Mouse (Mus musculus): ENCODE results near the gene Lrwd1. TPM values are rescaled to one million over a fixed set of nuclear protein-coding genes. Genes with fewer than 3 reads are reported as not detected.
A peak's percentile ranks its signal among the peaks of the same experiment; 100 is the strongest.

The Lrwd1 gene
- polyA plus RNA-seq, 1 experiment from 2014 or later = 64.8 TPM

DNA sequence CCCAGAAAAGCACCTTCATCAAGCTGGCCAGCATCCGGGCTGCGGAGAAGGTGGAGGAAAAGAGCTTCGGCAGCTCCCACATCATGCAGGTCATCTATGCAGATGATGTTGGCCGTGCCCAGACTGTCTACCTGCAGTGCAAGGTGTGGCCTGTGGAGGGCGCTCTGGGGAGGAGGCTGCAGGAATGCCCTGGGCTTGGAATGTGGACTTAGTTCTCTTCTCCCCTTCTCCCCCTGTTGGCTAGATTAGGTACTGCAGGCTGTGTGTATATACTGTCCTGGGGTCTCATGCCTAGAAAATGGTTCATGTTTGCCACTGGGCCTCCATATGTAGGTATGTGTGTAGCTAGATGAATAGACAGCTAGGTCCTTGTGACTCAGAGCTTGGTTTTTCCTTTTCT lies 31.4 kb downstream of the Lrwd1 start:
- Histone ChIP-seq H3K4me1 (peaks cover 16% of the 10 kb centered on the region), H3K9me3 (peaks cover 6% of the 10 kb centered on the region; the same call in 1 of the 2 replicates), H3K27me3 (ENCODE audit: poor library complexity, severe bottlenecking) (peaks cover 38% of the 10 kb centered on the region), H3K27ac (no peak overlapping the region), H3K4me3 (no peak overlapping the region), H3K36me3 (replicated peaks) (no peaks in the 10 kb centered on the region)
- whole genome bisulfite sequencing = 86% methylated on average over 5 of the region's 5 CpGs
- no peak for DNase-seq (ENCODE audit: extremely low spot score, low spot score)

DNA sequence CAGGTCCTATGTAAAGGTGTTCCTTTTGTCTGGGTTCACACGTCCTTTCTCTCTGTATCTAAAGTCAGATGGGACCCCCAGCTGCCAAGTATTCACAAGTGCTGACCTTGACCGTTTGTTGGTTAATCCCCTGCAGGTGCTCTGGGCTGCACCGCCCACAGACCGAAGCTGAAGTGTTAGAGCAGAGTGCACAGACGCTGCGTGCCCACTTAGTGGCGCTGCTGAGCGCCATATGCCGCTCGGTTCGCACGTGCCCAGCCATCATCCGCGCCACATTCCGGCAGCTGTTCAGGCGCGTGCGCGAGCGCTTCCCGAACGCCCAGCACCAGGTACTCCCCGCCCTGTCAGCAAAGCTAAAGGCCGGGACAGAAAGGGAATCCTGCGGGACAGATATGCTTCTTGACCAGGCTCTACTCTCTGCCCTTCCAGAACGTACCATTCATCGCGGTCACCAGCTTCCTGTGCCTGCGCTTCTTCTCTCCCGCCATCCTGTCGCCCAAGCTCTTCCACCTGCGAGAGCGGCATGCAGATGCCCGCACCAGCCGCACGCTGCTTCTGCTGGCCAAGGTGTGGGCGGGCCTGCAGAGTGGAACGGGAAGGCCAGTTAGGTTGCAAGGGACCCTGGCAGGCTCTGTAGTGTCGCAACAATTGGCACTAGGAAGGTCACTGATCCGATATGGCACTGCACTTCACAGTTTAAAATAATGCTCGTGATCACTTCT lies 33.6 kb downstream of the Lrwd1 start:
- Histone ChIP-seq H3K9me3 (peaks cover 6% of the 10 kb centered on the region; the same call in 1 of the 2 replicates), H3K36me3 (replicated peaks) (no peaks in the 10 kb centered on the region), H3K27ac (peak overlapping the region; percentile 71)

DNA sequence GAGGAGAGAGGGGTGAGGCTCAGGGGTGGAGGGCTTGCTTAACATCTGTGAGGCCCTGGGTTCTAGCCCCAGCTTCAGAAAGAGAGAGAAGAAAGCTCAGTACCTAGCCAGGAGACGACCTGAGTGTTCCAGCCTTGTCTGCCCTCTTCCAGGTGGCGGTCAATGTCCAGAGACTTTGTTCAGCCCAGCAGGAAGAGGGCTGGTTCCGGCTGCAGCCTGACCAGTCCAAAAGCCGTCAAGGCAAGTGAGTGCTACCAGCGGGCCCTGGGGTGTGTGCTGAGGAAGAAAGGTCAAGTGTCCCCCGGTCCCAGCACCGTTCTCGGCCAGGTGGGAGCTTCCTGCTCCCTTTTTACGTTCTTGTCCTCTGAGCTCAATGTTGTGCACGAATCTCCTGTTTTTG lies 37.3 kb downstream of the Lrwd1 start:
- Histone ChIP-seq H3K4me1 (peaks cover 29% of the 10 kb centered on the region), H3K4me3 (no peak overlapping the region), H3K36me3 (replicated peaks) (no peaks in the 10 kb centered on the region), H3K9me3 (peaks cover 3% of the 10 kb centered on the region; the same call in 1 of the 2 replicates), H3K27ac (no peak overlapping the region), H3K27me3 (ENCODE audit: poor library complexity, severe bottlenecking) (peaks cover 28% of the 10 kb centered on the region)
- DNase-seq (ENCODE audit: extremely low spot score, low spot score) = no peak
- WGBS = 86% methylated on average over 10 of the region's 10 CpGs

More for the DNA sequence above, 33.6 kb downstream of the Lrwd1 start:
- DNase-seq (ENCODE audit: extremely low spot score, low spot score) = peak; percentile 79
- Histone ChIP-seq H3K27me3 (ENCODE audit: poor library complexity, severe bottlenecking) (peaks cover 38% of the 10 kb centered on the region), H3K4me1 (peaks cover 16% of the 10 kb centered on the region), H3K4me3 (peak overlapping the region; percentile 47)
- WGBS = 8% methylated on average over 41 of the region's 41 CpGs

DNA sequence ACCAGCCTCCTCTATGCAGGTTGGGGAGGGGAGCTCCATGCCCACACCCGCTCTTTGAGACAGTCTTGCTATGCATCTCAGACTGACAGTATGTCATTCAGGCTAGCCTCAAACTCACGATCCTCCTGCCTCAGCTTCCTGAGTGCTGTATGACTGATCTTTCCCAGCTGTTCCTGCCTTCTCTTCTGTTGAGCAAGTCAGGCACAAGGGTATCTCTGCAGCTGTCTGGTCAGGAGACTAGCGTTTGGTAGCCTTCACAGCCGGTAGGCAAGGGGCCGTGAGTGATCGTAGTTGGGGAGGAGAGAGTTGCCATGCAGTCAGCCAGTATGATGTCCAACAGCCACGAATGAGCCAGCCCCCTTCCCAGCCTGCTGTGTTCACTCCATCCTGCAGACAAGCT lies 40.8 kb downstream of the Lrwd1 start:
- Histone ChIP-seq H3K27ac (no peak overlapping the region), H3K36me3 (replicated peaks) (no peaks in the 10 kb centered on the region), H3K9me3 (peaks cover 3% of the 10 kb centered on the region; the same call in 1 of the 2 replicates), H3K27me3 (ENCODE audit: poor library complexity, severe bottlenecking) (peaks cover 4% of the 10 kb centered on the region; the same call in 1 of the 2 replicates), H3K4me3 (no peak overlapping the region), H3K4me1 (peaks cover 13% of the 10 kb centered on the region)
- DNase-seq (ENCODE audit: extremely low spot score, low spot score) = no peak
- 72% methylated on average over 7 of the region's 7 CpGs for WGBS

DNA sequence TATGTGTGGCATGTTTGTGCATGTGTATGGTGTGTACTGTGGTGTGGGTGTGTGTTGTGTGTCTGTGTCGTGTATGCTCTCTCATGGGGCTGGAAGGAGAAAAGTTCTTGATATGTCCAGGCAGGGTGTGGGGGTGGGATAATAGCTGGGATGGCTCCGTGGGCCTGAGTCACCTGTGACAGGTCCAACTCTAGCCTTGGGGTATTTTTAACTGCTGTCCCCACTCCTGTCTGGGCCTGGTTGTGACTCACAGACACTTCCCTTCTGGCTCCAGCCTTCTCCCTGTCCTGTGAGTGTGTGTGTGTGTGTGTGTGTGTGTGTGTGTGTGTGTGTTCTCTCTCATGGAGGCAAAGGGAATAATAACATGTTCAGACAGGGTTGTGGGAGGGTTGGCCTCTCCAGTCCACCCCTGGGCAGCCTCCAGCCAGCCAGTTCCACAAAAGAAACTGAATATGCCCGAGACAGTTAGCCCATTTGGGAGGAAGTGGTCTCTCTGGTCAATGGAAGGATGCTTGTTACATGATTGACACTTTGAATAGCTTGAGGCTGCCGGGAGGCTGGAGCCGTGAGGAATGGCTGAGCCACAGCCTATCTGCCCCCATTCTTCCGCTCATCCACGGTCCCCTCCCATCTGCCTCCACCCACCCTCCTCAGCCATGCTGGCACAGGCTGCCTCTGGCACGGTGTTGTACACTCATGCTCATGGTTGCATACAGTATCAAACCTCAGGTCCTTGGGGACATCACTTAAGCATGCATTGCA lies 41.4 kb downstream of the Lrwd1 start:
- Histone ChIP-seq H3K36me3 (replicated peaks) (no peaks in the 10 kb centered on the region), H3K9me3 (peaks cover 3% of the 10 kb centered on the region; the same call in 1 of the 2 replicates), H3K27me3 (ENCODE audit: poor library complexity, severe bottlenecking) (peaks cover 4% of the 10 kb centered on the region; the same call in 1 of the 2 replicates), H3K4me3 (no peak overlapping the region), H3K4me1 (peaks cover 13% of the 10 kb centered on the region), H3K27ac (no peak overlapping the region)
- no peak for DNase-seq (ENCODE audit: extremely low spot score, low spot score)
- WGBS = 78% methylated on average over 8 of the region's 8 CpGs

DNA sequence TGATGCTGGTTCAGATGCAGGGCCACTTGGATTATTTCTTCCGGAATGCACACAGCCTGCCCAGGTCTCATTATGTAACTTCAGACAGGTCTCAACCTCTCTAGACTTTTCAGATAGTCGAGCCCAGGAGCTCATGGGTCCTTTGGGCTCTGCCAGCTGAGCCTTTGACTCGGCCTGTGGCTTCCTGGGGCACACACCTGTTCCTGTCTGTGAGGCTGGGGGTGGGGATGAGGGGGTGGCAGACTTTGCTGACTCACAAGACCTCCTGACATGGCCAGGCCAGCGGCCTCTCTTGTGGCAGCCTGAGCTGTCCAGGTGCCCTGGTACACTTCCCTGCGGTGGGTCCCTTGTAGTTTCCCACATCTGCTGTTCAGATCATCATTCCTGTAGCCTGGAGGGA lies 43.9 kb downstream of the Lrwd1 start:
- H3K9me3 ChIP-seq = peaks cover 3% of the 10 kb centered on the region; the same call in 1 of the 2 replicates
- peaks cover 23% of the 10 kb centered on the region for H3K4me1 ChIP-seq
- no peak overlapping the region for H3K27ac ChIP-seq
- no peak overlapping the region for H3K4me3 ChIP-seq
- 60% methylated on average over 5 of the region's 5 CpGs for WGBS
- no peak for DNase-seq (ENCODE audit: extremely low spot score, low spot score)
- H3K36me3 ChIP-seq (replicated peaks) = no peaks in the 10 kb centered on the region
- H3K27me3 ChIP-seq (ENCODE audit: poor library complexity, severe bottlenecking) = peaks cover 18% of the 10 kb centered on the region

DNA sequence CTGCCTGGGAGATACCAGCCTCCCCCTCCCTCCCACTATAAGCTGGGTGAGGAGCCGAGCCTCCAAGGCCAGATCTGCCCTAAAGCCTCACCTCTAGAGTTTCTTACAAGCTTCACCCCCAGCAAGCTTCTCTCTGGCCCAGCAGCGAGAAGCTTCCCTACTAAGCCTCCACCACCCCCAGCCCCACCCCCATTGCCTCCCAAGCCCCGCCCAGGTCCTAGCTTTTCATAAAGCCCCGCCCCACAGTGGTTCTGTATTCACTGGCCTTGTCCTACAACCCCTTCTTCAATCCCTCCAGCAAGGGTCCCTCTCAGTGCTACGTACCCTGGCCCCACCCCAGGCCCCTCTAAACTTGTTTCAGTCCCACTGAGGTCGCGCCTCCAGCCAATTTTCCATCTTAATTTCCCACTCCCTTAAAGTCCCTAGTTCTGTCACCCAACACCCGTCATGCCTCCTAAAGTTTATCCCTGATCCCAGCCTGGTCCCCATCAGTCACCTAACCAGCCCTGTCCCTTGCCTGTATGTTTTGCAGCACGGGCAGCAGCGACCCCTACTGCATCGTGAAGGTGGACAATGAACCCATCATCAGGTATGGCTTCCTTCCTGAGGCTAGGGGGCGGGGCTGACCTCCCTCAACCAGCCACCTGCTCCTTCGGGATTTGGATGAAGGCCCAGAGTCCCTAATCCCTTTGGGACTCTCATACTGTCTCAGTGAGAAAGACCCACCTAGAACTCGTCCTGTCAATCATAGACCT lies 46.9 kb downstream of the Lrwd1 start:
- WGBS = 13% methylated on average over 14 of the region's 14 CpGs
- Histone ChIP-seq H3K4me3 (no peak overlapping the region), H3K36me3 (replicated peaks) (no peaks in the 10 kb centered on the region), H3K9me3 (no peaks in the 10 kb centered on the region), H3K4me1 (peaks cover 34% of the 10 kb centered on the region), H3K27me3 (ENCODE audit: poor library complexity, severe bottlenecking) (peaks cover 47% of the 10 kb centered on the region), H3K27ac (no peak overlapping the region)
- DNase-seq (ENCODE audit: extremely low spot score, low spot score) = no peak

DNA sequence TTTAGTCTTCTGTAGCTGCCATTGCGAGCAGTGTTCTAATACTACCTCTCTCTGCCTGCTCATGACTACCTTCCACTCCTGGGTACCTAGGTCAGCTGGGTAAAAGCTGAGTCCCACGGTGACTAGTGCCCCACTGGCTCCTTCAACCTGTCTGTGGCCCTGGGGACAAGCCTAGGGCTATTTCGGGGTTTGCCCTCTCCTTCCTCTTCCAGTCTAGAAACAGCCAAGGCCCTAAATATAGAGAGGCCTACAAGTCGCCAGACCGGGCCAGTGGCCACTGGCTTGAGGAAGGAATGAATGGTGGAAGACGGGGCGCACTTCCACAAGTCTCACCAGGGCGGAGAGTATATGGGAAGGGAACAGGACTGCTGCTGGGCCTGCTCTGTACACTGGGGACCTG lies 49.6 kb downstream of the Lrwd1 start:
- WGBS = 91% methylated on average over 8 of the region's 8 CpGs
- DNase-seq (ENCODE audit: extremely low spot score, low spot score) = no peak
- Histone ChIP-seq H3K4me3 (no peak overlapping the region), H3K36me3 (replicated peaks) (no peaks in the 10 kb centered on the region), H3K4me1 (peaks cover 42% of the 10 kb centered on the region), H3K27ac (no peak overlapping the region), H3K9me3 (no peaks in the 10 kb centered on the region), H3K27me3 (ENCODE audit: poor library complexity, severe bottlenecking) (peaks cover 45% of the 10 kb centered on the region)

DNA sequence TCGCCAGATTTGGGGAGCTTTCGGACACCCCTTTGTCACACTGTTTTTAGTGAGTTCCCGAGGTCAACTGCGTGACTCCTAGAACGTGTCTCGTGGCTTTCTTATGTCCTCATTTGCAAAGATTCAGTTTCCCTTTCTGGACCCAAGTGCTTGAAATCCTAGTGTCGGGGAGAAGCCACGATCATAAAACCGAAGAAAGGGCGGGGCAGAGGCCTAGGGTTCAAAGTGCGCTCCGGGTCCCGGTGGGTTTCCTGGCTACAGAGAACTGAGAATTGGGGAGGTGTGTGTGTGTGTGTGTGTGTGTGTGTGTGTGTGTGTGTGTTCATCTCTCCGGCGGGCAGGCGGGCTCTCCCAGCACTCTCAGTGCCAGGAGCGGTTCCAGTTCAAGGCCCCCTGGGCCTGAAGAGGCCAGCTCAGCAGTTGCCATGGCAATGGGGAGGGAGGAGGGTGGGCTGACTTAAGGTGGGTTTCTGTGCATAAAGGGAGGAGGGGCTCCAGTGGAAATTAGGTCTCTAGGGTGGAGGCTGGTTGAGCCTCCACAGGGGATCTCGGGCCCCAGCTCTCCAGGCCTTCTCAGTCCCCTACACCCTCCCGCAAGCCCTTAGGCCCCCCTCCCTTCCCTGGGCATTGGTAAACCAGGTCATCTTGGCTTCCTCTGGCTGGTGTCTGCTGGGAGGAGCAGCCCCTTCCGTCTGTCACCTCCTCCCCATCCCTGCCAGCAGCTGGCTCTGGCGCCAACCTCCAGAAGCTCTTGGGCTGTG lies 50.8 kb downstream of the Lrwd1 start:
- Histone ChIP-seq H3K4me3 (peak overlapping the region; percentile 56), H3K27ac (peak overlapping the region; percentile 56), H3K9me3 (no peaks in the 10 kb centered on the region), H3K27me3 (ENCODE audit: poor library complexity, severe bottlenecking) (peaks cover 45% of the 10 kb centered on the region), H3K4me1 (peaks cover 42% of the 10 kb centered on the region), H3K36me3 (replicated peaks) (no peaks in the 10 kb centered on the region)
- 5% methylated on average over 21 of the region's 21 CpGs for WGBS
- peak; percentile 44 for DNase-seq (ENCODE audit: extremely low spot score, low spot score)

DNA sequence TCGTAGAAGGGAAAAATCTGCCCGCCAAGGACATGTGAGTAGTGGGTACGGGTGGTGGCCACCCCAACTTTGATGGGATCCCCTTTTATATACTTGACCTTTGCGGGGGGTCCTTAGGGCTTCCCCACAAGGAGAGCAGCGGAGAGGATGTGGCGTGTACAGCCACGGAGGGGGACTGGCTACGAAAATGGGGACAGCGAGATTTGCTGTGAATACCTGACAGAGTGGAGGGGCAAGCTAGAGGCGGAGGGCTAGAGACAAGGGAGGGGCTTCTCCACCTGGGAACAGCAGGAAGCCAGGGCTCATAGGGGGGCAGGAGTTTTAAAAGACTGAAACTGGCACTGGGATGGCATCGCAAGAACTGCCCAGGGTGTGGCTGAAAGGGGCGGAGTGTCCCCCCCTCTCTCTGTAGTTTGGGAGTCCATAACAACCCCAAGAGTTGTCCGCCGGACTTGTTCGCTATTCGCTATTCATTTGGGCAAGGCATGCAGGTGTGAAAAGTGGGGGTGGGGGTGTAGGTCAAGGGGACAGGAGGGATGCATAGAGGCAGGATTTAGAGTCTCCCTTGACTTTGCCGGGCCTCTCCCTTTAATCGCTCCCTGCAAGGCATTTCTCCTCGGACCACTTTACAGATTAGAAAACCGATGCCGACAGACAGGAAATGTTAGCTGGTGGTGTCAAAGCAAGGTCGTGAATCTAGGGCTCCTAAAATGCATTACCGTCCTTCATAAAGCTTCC lies 51.6 kb downstream of the Lrwd1 start:
- 1% methylated on average over 23 of the region's 23 CpGs for WGBS

DNA sequence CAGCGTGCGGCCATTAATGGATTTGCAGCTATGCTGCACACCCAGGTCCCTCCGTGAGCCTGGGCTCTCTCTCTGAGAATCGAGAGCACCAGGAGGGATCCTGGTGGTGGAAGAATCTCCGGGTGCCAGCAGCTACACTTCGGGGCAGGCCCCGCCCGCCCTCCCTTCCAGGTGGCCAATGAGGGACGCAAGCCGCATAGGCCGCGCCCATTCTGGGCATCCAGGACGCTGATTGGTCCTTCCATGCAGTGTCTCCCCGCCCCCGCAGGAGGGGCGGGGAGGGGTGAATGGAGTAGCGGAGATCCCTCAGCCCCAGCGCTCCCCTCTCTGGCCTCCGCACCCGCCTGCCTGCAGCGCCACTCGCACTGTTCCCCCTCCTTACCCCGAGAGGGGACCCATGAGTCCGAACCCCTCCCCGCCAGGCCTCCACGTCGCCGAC lies 52.2 kb downstream of the Lrwd1 start, which contains the start of gene Rasa4:
TSS of gene Rasa4 (plus strand) at position 248 of the 439 bp plus-strand sequence.
- Histone ChIP-seq H3K27ac (peak within 1 kb of the TSS; percentile 35), H3K4me1 (peaks cover 37% of the 10 kb centered on the region), H3K9me3 (no peaks in the 10 kb centered on the region), H3K36me3 (replicated peaks) (no peaks in the 10 kb centered on the region), H3K4me3 (peak within 1 kb of the TSS; percentile 56), H3K27me3 (ENCODE audit: poor library complexity, severe bottlenecking) (peaks cover 41% of the 10 kb centered on the region)
- under 1% methylated on average over 28 of the region's 28 CpGs for WGBS
- DNase-seq (ENCODE audit: extremely low spot score, low spot score) = peak; percentile 89

More for the DNA sequence above, 51.6 kb downstream of the Lrwd1 start:
- no peaks in the 10 kb centered on the region for H3K36me3 ChIP-seq (replicated peaks)
- peak; percentile 22 for DNase-seq (ENCODE audit: extremely low spot score, low spot score)
- H3K4me1 ChIP-seq = peaks cover 42% of the 10 kb centered on the region
- H3K9me3 ChIP-seq = no peaks in the 10 kb centered on the region
- peak overlapping the region; percentile 35 for H3K27ac ChIP-seq
- peaks cover 45% of the 10 kb centered on the region for H3K27me3 ChIP-seq (ENCODE audit: poor library complexity, severe bottlenecking)
- H3K4me3 ChIP-seq = peak overlapping the region; percentile 56

Measured in forebrain, embryonic 10.5 days (tissue).